Mouse (Mus musculus) bone marrow macrophage, adult 2 months (primary cell): ENCODE results near the gene Cers1.

ENCODE experiments used
- CTCF ChIP-seq: IDR thresholded peaks from 2 replicates; pipeline ENCODE4 v1.5.1; 2012; ENCODE audit warnings: low read depth, mild to moderate bottlenecking, low read length, moderate library complexity
- POLR2A ChIP-seq: IDR thresholded peaks from 2 replicates; pipeline ENCODE4 v1.6.1; 2012; ENCODE audit warnings: mild to moderate bottlenecking, low read depth, low read length, borderline replicate concordance

- TF ChIP-seq POLR2A (no peak), CTCF (no peak)
Measured at GRCm38 (mm10) chr8:70371951-70372350, 56.4 kb downstream of the Cers1 start.
